Mouse (Mus musculus) left cerebral cortex, postnatal 25 days (tissue): Measurements from ENCODE around the gene Nav3. TPM values are rescaled to one million over a fixed set of nuclear protein-coding genes. Genes with fewer than 3 reads are reported as not detected.
"Not testable (repeated sequence)": the region's sequence is repeated elsewhere in the genome, so short reads cannot be mapped to it uniquely, and the experiment has no call there.

ENCODE experiments used
- DNase-seq, 2 experiments: peaks; one replicate each; pipeline ENCODE4 v3.0.0; 2022; ENCODE audit warnings: low spot score in 2 of 2, mixed read lengths in 1 of 2
- intact Hi-C: fragments of 180-260 bp; cut with DNase I; formaldehyde crosslinking; loops from one replicate; pipeline ENCODE4 v1.15.1; 2025
- total RNA-seq, 2 experiments: library from RNA; stranded (reverse); gene quantifications; 2 replicates each; pipeline ENCODE4 v1.2.3; 2021

Nav3 gene
- total RNA-seq, 2 experiments from 2014 or later = 167 to 170 TPM

DNA sequence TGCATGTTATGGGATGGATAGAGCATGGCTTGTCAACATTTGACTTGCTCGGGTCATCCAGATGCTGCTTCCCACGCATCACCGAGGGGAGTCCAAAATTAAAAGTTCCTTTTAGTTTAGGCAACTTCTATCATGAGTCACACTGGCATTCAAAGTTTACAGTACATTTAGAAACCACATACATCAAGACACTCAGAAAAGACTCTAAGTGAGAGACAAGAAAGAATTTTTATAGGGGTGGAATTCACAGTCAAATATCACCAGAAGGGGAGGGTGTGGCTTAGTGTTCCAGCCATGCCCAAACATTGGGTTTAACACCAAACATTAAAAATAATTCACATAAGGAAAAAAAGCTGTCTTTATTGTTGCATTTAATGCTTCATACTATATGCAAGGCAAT lies 57.4 kb downstream of the Nav3 start:
- intact Hi-C loops = no loop called here
- peak in 1 of 2 experiments; percentile 65 for DNase-seq

DNA sequence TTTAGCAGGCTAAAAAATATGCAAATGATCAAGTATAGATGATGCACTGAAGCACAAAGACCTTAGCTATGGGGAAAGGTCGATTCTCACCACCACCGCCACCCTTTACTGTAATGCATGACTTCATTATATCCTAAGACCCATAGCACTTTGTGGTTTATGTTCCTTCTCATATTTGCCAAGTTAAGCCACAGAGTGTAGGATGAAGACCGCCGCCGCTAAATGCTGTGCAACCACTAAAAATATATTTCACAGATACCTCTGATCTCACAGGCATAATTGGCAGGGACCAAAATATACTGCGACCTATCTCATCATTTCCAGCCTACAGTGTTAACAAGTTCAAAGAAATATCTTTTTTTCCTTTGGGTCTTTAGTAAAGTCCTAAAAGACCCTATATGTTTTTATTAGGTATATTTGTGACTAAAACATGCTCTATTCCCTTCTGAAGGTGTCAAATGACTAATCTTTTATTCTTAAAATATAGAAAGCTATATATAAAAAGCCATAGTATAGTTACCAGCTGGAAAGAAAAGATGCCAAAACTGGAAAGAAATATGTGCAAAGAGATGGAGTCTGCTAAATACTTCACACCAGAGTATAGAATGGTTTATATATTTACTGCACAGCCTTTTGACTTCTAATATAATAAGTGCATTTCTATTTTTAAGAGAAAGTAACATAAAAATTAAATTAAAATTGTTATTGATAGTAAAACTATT lies 69.4 kb downstream of the Nav3 start:
- DNase-seq = peak in 1 of 2 experiments; percentile 74
- intact Hi-C loops = loop anchor here (1.0 kb wide), 1 partner anchor 54 kb away; no protein-coding TSS in a partner anchor

DNA sequence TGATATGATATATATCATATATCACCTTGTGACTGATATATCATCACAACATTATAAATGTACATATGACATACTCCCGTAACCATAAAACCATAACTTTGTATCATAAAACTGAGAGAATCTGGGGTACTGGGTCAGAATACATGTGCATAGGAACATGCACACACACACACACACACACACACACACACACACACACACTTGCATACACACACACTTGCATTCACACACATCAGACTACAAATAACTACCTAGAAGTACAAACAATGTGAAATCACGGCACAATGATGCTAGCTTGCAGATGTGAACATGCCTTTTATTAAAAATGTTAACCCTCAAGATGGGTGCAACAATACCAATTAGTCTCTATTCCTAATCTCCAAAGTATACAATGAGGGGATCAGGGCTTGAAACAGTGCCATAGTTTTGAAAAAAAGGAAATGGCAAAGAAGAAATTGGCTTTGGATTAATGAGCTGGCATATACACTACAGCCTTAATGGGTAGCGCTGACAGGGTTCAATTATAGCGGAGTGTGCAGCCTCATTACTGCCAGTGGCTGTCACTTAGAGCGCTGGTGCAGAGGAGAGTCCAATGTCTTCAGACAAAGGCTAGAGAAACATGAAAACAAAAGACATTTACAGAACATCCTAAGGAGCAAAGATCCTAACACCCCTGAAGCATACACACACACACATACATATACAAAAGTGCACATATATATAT lies 72.3 kb downstream of the Nav3 start:
- DNase-seq, intact Hi-C loops: not testable (repeated sequence)

DNA sequence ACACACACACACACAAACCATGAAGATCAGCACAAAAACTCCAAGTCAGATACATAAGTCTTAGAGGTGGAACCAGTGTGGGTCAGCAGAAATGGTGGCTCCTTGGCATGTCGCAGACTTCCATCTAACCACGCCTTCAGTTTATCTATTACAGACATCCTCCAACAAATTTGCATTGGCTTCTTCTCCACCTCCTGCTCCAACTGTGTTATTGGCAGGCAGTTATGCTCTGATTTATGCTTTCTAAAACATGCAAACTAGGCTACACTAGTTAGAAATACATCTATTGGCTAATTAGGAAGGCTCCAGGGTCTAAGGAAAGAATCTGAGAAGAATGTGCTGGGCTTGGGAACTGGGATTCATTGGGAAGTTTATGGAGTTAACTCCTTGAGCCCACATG lies 75.2 kb downstream of the Nav3 start:
- intact Hi-C loops = no loop called here
- DNase-seq = no peak

DNA sequence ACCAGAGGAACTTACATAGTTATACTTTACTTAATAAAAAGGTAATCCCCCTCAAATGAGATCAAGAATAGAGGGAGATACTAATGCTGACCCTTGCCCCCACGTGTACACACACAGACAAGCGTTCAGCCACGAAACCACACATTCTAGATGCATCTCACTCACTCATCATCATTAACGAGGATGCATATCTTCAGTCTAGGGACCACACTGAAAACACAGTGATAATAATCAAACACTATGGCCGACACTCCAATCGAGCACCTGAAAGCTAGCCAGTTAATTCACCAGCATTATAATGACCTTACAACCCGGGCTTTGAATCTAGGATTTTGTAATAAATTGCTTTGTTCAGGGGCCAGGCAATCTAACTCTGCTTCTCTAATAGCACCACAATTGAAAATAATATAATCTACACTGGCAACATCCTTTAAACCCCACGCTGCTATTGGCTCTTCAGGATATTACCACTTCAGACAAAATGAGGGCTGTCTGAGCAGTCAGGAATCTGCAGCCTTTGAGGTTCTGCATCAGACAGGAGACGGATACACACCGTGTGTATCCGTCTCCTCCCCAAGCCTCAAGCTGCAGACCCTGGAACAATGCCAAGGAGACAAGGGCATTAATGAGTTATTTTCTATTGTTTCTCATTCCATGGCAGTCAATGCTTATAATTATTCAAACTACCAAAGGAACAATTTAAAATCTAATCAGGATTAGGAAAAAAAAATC lies 83.1 kb downstream of the Nav3 start:
- no peak for DNase-seq
- intact Hi-C loops = no loop called here

DNA sequence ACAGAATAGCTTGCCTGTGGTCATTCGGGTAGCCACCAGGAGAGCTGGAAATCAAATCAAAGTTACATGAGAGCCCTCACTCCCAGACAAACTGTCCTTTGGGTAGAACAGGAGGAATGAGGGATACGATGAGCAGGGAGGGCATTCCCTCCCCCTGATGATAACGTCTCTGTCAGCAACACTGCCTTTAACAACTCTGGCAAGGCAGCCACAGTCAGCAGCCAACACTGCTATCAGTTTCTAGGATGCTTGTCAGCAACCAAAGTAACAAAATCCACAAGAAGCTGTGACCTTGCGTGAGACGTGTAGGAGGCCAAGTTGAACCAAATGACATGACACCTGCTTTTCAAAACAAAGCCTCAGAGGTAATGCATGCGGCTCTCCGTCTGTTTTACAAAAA lies 103.9 kb downstream of the Nav3 start:
- DNase-seq = no peak
- intact Hi-C loops = no loop called here

DNA sequence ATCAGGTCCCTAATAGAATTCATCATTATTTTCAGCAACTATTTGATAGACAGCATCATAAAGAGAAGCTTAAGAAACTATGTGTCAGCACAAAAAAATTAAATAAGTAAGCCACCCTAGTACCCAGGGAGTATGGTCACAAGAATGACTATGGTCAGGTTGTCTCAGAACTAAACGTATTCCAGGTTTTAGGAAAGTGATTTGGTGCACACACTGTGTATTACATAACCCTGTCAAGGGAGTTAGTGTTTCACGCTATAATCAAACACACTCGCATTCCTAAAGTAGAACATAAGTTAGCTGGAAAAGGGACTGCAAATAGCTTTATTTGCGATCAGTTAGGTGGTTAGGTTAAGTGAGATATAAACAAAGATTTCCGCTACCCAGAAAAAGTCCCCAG lies 126.0 kb downstream of the Nav3 start:
- intact Hi-C loops = no loop called here
- no peak for DNase-seq

DNA sequence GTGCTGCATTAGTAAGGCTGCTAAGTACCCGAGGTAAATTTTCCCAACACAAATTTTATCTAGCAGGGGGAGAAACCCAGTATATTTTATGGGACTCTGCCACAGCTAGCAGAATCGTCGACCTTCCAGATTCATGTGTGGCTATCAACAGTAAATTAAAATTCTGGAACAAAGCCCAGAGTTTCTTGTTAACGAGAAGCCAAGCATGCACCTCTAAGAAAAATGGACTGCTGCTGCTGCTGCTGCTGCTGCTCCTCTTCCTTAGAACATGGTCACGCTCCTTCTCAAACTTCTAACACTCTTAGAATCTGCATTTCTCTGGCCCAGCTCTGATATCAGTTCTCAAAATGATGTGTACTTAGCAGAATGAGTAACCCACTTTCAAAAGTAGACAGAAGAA lies 126.4 kb downstream of the Nav3 start:
- intact Hi-C loops = no loop called here
- no peak for DNase-seq

DNA sequence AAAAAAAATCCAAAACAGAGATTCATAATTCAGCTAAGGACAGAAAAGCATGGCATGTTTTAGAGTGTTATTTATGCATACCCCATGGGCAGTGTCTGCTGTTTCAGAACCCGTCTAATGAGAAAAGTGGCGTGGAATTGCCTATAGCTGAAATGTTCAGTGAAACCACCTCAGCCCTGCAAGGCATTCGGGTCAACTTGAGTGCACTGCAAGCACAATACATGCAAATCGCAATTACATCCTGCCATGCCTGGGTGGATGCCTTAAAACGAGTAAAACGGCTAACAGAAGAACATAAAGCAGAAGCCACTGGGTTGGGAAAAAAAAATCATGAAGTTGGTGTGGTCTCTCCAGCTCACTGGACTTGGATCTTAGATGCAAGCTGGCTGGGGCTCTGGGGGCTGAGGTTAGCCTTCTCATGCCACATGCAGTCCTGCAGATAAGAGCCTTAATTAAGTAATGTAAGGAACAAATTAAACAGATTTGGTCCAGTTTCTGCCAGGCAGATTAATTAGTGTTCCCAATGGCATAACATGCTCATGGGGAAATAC lies 133.8 kb downstream of the Nav3 start:
- DNase-seq = no peak
- intact Hi-C loops = no loop called here

DNA sequence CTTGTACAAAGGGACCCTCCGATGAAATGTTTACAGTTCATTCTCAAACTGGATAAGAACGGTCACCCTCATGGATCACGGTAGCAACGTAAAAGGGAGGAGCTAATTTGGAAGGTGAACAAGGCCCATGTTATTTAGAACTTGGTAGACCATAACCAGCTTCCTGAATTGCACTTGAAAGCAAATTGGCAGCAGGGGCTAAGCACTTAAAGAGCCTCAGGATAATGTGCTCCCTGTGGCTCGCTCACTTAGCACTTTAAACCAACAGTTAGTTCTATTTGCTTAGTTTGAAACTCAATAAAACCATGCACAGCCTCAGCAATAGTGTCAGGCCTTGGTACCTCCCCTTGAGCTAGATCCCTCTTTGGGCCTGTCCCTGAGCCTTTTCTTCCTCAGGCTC lies 138.7 kb downstream of the Nav3 start:
- no peak for DNase-seq
- intact Hi-C loops = no loop called here

DNA sequence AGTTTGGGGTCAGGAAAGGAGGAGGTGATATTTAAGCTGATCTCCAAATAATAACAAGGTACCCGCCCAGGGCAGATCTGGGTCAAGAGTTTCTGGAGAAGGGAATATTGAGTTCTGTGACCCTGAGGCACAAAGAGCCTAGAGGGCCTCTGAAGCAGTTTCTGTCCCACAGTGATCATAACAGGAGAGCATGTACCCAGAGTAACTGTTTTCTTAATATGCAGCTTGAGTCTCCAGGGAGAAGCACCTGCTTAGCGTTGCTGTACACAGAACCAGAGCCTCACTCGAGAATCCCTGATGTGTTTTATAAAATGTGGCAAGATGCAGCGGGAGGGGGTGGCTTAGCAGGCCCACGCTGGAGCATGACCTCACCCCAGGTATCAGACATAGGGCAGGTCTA lies 141.5 kb downstream of the Nav3 start:
- intact Hi-C loops = no loop called here
- no peak for DNase-seq

DNA sequence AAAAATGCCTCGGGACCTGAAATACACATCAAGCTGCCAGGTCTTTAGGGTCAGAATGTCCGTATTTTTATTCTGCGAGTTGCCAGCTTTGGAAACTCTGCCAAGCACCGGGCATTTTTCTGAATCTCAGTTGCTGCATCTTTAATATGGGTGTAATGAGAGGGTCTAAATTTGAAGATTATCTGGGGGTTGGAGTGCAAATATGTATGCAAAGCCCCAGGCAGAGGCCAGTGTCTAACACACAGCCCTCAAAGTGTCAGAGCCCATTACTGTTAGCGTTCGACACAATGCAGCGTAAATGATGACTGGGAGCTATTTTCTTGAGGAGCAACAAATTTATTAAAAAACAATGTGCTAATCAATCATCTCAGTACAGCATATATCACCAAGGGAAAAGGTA lies 142.0 kb downstream of the Nav3 start:
- no peak for DNase-seq
- intact Hi-C loops = no loop called here

DNA sequence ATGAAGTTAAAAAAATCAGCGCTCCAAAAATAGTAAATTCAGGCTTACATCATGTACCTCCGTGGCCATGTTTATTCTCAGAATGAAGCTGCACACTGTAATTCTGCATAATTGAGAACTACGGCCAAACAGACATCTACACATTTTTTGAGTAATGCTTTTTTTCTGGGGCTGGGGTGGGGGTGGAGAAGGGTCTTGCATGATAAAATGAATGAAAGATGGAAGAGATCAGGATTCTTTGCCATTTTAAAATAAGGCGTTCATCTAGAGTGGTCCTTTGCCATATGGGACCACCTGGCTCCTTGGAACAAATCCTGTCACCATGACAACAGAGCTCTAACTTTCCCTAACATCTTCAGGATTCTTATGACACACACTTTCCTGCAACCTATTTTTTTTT lies 146.5 kb downstream of the Nav3 start:
- intact Hi-C loops = loop anchor here (1.0 kb wide), 1 partner anchor 33 kb away; no protein-coding TSS in a partner anchor
- peak; percentile 32 to 76 for DNase-seq

DNA sequence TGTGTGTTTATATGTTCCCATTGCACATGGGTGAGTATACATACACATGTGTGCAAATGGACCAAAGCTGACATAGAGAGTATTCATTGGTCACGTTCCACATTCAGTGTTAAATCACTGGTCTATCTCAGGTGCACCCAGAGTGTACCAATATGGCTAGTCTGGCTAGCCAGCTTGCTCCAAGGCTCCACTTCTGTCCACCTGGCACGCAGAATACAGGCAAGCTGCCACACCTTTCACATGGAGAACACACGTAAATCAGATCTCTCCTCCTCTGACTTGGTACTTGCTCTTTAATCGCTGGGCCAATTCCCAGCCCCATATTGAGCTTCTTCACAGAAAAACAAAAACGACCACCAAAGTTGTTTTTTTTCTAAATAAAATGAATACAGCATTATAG lies 150.4 kb downstream of the Nav3 start:
- no peak for DNase-seq
- intact Hi-C loops = no loop called here

DNA sequence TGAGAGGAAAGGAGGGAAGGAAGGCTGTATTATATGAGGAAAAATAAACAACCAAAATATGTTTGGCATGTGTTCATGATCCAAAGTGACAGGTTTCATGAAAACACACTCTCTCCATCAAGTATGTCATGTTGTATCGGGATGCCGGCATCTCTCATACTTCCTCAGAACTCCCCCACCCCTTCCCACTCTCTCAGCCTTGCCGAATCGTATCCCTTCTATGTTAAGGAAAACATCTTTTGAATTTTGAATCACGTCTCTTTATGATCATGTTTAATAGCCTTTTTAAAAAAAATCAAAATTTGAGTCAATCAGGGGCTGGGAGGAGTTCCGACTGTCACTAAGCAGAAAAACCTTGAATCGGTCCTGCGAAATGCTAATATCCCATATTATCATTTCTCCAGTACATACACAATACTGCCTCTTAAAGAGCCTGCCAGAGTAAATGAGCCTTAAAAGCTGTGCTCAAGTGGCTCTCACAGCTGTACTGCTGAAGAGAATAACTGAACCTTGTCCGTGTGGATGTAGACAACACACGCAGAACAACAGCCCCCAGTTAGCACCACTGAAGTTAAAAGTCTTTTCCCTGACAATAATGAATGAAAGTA lies 165.9 kb downstream of the Nav3 start:
- intact Hi-C loops = no loop called here

DNA sequence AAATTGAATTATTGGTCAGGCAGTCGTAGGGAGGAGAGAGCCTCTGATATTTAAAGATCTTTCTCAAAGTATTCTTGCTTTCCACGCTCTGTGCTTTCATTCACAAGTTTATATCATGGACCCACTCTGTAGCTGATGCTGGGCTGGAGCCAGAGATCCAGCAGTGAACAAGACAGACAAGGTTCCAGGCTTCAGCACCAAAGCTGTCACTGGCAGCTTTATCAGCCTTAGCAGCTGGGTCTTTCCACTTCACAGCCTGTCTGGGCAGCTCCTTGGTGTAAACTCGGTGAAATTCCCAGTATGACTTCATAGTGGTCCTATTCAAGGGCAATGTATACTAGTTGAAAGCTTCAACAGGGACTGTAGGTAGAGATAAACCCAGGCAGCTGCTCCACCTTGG lies 172.1 kb downstream of the Nav3 start:
- peak in 1 of 2 experiments; percentile 27 for DNase-seq
- intact Hi-C loops = no loop called here

More for the DNA sequence above, 165.9 kb downstream of the Nav3 start:
- no peak for DNase-seq

DNA sequence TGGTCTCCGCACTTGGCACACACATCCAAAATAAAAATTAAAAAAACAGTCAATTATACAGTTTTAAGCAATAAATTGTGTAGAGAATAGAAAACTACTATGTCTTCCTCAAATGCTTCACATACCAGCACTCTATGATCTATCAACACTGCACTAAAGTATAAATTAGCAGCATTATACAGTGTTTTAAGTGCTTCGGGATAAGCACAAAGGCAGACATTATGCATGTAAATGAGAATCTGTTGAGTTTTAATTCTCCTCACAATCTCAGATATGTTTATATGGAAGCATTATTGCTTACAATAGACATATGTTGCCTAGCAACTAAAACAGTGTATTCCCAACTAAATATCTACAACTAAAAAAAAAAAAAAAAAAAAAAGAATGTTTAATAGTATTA lies 183.2 kb downstream of the Nav3 start:
- no peak for DNase-seq

DNA sequence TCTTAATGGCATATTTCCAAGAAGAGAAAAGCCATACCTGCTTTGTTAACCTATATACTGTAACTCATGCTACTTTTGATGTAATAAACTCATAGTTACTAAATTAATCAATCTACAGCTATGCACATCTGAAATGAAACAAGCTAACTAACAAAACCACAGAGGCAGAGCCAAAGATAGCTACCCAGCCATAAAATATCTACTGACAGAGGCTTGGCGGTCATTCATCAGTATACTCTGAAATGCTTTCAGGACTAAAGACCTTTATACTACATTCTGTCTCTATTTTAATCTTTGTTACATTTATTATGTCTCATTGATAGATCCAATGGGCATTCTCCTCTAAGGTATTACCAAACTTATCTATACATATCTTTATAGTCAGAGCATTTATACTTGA lies 185.4 kb downstream of the Nav3 start:
- intact Hi-C loops = no loop called here
- no peak for DNase-seq

More for the DNA sequence above, 183.2 kb downstream of the Nav3 start:
- intact Hi-C loops = no loop called here

DNA sequence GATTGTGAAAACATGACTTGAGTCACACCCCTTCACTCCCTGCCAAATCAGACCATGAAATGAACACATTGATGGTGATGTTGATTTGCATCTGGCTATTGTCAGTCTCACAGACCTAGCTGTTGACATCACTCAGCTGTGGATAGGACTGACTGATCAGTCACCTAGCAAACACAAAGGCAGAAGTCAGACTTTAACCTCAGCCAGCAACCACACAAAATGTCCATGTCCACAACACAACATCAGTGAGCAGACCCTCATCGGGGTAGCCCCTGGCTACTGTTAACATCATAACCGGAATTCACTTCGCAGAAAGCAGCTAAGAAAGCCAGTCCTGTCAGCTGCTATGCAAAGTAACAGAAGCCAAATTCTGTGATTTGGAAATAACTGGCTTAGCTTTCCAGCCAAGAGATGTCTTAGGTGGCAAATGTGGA lies 213.9 kb downstream of the Nav3 start:
- no peak for DNase-seq
- intact Hi-C loops = no loop called here

DNA sequence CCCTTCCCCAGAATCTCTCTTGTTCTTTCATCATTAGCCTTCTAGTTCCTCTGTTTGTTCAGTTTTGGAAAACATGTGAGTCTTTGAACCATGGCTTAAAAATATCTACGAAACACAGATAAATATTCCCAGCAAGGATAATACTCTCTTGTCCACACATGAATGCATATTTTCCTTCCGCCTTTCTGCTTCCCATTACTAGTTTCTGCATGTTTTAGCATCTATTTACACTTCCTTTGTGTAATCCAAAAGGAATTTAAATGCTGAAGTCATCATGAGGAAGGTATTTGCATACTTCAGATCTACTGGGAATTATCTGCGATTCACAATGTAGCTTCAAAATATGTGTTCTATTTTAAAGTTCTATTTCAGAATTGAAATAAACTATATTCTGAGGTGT lies 215.3 kb downstream of the Nav3 start:
- intact Hi-C loops = no loop called here
- no peak for DNase-seq
